Mouse (Mus musculus) Muller cell, postnatal 12 days (primary cell): Measurements from ENCODE around the gene Svs6.
"Not testable (repeated sequence)": the region's sequence is repeated elsewhere in the genome, so short reads cannot be mapped to it uniquely, and the experiment has no call there.

Experiments
- DNase-seq: peaks from one replicate; pipeline ENCODE4 v3.0.0-alpha.2; 2015; ENCODE audit errors: inconsistent ontology term

Gene Svs6

DNA sequence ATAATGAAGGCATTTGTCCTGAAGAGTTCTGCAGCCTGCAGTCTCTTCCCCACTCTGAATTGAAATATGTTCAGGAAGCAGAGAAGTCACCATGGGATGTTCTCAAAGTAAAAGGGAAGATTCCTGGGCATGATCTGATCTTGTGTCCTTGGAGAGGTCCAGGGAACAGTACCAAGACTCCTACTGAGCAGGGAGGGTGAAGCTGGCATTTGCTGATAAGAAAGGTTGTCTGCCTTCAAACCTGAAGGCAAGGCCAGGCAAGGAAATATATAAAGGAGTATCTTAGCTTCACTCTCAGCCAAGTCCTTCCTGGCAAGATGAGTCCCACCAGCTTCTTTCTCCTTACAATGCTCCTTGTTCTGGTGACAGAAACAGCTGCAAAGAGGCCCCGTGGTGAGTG is at the start of gene Svs6:
TSS of gene Svs6 (plus strand) at position 301 of the 400 bp plus-strand sequence.
- DNase-seq: not testable (repeated sequence)

GRCm38 (mm10) chr2:164278359-164278758 is 38.2 kb upstream of the Svs6 start, which contains the start of gene Svs4:
Svs4 (minus strand) TSS chr2:164278459.
- DNase-seq: no peak

- not testable (repeated sequence) for DNase-seq
Observed at GRCm38 (mm10) chr2:164288968-164289367, 27.6 kb upstream of the Svs6 start, which contains the start of gene Svs3a. Svs3a (plus strand) TSS chr2:164289268.

GRCm38 (mm10) chr2:164312599-164312998 is 4.0 kb upstream of the Svs6 start:
- DNase-seq: no peak

DNA sequence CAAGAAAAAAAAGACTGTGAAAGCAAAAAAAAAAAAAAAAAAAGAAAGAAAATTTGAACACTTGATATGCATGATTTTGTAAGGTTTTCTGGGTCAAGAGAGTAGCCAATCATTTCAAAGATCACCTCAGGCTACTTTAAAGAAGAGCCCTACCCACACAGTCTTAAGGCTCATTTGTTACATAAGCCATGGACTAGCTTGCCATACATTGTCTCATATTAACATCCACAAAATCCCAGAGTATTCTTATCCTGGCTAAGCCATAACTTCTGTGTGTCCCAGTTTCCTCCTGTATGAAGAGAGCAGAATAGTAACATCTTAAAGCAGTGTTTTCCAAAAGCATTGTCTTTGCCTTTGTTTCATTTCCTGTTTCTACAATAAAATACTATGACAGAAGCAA is 1.1 kb upstream of the Svs6 start:
- not testable (repeated sequence) for DNase-seq

GRCm38 (mm10) chr2:164320983-164321382 is 4.4 kb downstream of the Svs6 start:
- DNase-seq: no peak

DNA sequence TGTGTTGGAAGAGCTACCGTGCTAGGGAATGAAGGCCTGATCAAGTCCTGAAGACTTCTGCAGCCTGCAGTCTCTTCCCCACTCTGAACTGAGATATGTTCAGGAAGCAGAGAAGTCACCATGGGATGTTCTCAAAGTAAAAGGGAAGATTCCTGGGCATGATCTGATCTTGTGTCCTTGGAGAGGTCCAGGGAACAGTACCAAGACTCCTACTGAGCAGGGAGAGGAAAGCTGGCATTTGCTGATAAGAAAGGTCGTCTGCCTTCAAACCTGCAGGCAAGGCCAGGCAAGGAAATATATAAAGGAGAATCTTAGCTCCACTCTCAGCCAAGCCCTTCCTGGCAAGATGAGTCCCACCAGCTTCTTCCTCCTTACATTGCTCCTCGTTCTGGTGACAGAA is 15.9 kb downstream of the Svs6 start, which contains the start of gene Svs5:
TSS of gene Svs5 (plus strand) at position 301 of the 400 bp plus-strand sequence.
- DNase-seq: not testable (repeated sequence)

- DNase-seq: not testable (repeated sequence)
Observed at GRCm38 (mm10) chr2:164343732-164344131, 27.2 kb downstream of the Svs6 start.

DNA sequence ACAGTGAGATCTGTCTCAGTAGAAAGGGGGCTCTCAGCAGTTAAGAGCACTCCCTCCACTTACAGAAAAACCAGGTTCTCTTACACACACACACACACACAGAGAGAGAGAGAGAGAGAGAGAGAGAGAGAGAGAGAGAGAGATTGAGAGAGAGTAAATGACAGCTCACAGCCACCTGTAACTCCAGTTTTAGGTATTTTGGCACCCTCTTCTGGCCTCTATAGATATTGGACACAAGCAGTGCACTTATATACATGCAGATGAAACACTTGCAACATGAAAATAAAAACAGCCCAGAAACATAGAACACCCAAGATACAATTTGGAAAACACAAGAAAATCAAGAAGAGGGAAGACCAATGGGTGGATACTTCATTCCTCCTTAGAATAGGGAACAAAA is 31.1 kb downstream of the Svs6 start:
- DNase-seq: not testable (repeated sequence)

DNA sequence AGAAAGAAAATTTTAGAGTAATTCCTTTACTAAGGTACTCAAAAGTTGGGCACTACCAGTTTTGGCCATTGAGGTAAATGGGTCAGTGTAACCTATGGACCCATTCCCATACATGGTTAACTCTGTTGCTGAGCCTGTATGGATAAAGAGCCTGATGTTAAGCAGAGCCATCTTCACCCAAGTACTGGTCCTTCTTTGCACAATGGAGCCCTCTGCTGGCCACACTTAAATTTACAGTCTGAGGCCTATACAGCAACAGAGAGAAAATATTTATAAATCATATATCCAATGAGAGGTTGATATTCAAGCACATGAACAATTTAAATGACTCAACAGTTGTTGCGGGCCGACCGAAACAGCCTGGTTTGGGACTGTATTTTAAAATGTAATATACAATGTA is 32.4 kb downstream of the Svs6 start:
- peak; percentile 17 for DNase-seq

GRCm38 (mm10) chr2:164352697-164353096 is 36.1 kb downstream of the Svs6 start:
- no peak for DNase-seq

GRCm38 (mm10) chr2:164353356-164353755 is 36.8 kb downstream of the Svs6 start:
- no peak for DNase-seq

DNA sequence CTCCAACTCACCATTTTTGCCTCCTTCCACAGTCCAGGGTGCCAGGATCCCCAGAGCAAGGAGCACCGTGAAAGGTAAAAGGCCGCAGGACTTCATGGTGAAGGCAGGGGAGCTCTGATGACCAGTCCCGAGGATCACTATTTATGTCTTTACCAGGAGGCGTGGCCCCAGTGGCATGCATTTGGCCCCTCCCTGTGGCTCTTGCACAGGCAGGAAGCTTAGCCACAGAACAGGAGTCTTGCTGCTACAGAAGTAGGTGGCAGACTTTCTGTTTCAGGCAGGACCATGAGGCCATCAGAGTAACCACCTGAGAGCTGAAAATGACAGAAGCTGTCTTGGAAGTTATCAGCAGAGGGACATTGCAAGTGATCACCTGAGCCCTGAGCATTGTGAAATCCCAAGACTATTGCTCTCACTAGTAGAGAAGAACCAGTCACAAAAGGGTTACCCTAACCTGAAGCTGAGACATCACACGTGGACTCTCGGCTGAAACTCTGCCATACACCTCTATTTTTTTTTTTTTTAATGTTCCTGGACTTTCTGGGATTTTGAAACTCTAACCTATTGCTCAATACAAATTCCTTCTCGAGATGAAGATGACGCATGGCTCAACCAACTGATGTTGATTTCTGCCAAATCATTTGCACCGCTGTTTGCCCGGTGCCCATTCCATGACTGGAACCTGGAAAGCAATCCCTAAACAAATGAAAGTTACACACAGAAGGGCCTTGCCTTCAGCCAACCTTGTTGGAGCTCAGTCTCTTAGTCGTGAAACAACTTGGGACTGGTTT is 39.8 kb downstream of the Svs6 start:
- no peak for DNase-seq

- DNase-seq: no peak
Observed at GRCm38 (mm10) chr2:164358373-164358772, 41.8 kb downstream of the Svs6 start.

GRCm38 (mm10) chr2:164359031-164359430 is 42.5 kb downstream of the Svs6 start:
- no peak for DNase-seq

DNA sequence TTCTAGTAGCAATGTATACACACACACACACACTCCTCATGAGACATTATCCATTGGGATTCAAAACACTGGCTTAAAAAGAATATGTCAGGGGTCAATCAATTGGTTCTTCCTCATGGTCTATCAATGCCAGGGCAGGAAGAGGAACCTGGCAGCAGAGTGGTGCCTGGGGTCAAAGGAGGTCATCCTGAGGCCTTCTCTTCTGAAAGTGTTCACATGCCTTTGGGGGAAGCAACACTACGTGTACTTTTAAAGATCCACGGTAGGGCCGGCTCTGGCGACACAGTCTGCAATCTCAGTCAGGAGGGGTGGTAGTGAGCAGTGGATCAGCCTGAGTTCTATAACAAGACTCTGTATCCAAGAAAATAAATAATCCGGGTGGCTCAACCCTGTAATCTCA is 43.1 kb downstream of the Svs6 start:
- DNase-seq: no peak

DNA sequence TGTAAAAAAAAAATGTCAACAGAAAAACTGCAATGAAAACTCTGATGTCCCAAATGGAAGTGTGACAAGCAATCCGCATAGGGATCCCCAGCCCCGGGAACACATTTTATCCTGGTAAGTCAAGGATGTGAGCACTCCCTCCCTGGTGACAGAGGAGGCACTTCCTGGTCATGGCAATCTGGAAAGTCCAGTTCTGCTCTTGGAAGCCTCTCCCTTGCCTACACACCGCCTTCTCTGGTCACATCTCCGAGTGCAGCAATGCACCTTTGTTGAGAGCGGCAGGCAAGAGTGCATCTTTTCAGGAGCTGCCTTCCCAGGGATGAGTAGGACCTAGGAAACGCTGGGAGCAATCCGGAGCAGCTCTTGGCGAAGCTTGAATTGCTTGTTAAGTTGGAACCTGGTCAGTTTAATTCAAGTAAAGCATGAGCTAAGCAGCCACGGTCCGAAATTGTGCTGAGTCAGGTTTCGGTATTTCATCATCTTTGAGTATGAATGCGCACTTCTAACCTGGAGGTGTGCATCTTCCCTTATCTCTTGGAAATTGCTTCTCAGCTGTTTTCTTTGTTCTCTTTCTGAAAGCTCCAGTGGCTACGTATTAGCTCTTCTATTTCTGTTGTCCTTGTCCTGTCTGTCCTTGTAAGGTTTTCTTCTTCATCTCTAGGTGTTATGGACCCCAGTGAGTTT is 44.6 kb downstream of the Svs6 start:
- no peak for DNase-seq

DNA sequence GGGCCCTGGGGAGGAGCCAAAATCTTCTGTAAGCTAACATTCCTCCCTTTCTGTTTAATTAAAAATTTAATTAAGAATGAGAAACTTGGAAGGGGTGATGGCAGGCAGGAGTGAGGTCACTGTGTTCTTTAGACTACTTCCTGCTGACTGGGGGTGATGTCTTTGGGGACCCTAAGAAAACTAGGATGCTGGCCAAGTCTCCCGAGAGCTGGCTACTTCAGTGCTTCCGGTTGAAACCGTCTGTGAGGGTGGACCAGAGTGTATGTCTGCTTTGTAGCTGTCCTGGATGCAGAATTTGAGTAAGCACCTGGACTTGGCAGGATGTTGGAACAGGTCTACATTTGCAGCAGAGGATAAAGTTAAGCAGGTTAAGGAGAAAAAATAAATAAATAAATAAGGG is 50.4 kb downstream of the Svs6 start:
- DNase-seq: peak; percentile 26
